Mouse (Mus musculus) testis, postnatal 14 days (tissue): ENCODE measurements around the gene Clcnka.

Source experiments
- DNase-seq: peaks from one replicate; pipeline ENCODE4 v3.0.0; 2021; ENCODE audit warnings: low spot score

Clcnka gene

DNA sequence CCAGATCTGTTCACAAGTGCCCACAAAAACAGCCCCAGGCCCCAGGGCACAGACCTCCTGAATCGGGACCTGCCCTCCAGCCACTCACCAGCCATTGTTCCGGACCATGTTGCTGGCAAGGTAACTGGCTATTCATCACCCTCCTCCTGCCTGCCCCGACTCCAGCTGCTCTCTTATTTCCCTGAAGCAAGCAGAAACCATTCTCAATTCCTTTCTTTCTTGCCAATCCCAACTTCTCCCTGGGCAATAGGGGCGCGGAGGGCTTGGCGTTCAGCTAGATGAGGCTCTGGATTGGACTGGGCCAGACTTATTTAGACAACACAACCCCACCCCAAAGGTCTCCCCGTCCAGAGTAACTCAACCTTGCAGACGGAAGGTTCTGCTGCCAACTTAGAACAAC lies 18.9 kb downstream of the Clcnka start:
- DNase-seq: no peak

DNA sequence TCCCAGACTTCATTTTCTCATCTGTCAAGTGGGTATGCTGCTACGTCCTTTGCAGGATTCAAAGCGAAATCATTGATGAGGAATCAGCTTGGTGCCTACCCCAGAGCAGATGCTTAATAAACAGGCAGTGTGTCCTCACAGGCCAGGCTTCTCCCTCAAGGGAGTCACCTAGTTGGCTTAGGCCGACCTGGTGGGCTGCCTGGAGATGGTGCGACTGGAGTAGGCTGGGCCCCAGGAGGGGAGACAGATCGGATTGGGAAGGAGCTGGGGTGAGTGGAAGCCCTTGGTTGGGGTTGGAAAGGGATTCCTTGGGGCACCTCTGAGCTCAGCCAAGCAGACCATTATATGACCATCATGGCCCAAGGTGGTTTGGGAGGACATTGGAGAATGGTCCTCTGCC lies 26.1 kb downstream of the Clcnka start:
- DNase-seq: no peak

DNA sequence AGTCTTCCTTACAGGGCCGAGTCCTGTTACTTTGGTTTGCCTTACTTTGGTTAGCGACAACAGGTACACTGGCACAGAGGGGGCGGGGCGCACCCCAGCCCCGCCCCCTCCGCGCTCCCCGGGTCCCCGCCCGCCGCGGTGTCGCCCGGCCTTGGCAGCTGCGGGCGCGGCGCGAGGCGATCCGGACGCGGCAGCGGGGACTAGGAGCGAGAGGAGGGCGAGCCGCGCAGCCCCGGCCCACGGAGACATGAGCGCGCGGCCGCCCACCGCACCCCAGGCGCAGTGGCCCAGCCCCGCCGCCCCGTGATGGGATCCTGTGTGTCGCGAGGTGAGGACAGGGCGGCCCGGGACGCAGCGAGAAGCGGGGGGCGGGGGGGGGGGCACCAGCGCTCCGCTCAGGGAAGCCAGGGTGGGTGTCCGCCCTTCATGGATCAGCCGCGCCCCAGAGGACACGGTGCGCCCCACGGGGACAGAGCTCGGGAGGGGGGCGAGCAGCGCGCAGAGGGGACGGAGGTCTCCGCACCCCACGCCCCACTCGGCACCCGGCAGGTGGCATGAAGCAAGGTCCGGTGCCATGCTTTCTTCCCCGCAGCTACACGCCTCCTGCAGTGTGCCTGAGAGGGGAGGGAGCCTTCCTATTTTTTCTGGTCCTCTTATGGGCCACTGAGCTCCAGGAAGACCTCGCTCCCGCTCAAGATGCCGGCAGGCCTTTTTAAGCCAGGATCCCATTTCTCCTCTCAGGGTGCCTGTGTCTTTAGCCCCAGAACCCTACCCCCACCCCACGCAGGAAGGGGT lies 30.3 kb downstream of the Clcnka start, which contains the start of gene Fam131c:
Fam131c (plus strand) TSS at position 224 of the 795 bp plus-strand sequence.
- no peak for DNase-seq

DNA sequence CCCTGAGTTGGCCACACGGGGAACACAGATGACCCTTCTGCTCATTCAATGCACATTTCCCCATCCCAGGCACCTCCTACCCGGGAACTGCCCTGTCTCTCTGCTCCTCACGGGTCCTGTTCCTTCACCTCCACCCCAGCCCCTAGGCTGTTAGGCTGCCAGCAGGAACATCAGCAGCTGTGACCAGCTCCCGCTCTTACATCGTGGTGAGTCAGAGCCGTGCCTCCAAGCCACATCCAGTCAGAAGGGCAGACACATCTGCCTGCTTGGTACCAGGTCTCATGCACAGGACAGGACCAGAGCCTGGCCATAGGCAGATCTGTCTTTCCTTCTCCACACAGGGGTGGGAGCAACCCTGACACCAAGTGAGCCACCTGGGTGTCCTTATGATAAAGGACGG lies 32.6 kb downstream of the Clcnka start:
- no peak for DNase-seq

DNA sequence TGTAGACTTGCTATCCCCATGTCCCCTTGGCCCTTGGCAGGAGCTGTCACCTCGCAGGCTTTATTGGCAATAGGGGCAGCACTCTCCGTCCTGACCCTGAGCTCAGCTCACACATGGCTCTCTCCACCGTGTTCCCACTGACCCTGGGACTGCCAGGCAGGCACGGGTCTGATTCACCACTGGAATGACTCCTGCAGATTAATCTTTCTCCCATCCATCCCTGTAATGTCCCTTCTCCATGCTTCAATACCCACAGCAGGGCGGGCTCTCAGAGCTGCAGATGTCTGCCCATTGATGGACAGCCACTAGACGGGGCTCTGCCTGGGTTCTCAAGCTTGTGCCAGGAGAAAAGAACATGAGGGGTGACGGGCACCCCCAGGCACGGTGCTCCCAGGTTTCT lies 33.4 kb downstream of the Clcnka start:
- no peak for DNase-seq

DNA sequence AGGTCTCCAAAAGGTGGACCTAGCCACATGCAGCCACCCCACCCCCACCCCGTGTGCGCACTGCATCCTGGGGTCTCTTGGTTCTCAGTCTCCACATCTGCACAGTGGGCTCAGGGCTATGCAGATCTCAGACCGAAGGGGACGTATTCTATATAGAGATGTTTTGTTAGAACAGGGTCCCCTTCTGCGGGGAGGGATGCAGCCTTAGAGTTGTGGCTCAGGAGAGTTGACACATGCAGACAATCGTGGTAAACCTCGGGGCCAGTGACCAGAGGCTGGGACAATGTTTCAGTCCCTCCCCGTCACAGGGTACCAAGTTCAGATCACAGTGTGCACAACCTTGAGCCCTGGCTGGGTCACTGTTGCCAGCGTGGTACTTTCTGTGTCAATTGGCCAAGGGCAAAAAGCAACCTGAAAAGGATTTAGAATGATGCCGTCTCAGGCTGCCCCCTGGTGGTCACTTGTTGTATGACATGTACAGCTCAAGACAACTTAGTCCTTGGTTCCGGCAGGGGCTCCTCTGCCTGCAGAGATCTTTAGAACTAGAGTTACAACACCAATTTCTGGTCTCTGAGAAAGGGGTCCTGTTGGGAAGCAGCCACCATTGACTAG lies 35.5 kb downstream of the Clcnka start:
- peak; percentile 54 for DNase-seq

DNA sequence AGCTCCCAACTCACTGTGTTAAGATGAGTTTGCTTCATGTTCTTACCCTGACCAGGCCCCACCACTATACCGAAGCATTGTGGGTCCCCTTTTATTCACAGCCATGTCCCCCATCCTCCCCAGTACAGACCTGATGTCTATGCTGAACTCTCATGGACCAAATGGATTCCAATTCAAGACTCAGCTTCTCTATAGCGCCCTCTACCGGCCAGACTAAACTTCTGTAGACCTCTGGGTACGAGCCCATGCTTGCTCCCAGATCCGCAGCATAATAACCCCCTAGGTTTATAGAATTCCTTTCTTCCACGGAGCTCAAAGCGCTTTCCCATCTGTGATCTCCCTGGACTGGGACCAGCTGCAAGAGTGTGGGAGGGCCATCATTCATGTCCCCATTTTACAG lies 37.7 kb downstream of the Clcnka start:
- DNase-seq: no peak

DNA sequence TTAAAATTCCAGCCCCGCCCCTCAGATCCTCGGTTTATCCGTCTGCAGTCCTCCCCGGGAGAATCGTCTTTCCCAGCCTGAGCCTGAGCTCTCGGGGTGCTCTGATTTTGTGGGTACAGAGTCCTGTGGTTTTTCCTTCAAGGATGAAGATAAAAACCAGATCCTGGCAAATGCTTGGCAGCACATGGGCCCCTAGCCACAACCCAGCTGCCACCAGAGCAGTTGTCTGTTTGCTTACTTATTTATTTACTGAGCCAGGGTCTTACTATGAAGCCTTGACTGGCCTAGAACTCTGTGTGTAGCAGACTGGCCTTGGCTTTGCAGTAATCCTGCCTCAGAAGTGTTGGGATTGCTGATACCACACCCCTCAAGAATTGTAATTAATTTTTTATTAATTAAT lies 39.3 kb downstream of the Clcnka start:
- no peak for DNase-seq

DNA sequence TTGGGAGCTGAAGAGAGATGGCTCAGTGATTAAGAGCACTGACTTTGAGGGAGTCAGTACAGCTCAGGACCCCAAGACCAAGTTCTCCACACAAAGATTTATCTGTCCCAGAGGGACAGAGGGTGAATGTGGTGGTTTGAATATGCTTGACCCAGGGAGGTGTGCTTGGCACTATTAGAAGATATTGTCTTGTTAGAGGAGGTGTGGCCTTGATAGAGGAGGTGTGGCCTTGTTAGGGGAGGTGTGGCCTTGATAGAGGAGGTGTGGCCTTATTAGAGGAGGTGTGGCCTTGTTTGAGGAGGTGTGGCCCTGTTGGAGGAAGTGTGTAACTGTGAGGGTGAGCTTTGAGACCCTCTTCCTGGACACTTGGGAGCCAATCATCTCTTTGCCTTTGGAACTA lies 40.7 kb downstream of the Clcnka start:
- DNase-seq: no peak

DNA sequence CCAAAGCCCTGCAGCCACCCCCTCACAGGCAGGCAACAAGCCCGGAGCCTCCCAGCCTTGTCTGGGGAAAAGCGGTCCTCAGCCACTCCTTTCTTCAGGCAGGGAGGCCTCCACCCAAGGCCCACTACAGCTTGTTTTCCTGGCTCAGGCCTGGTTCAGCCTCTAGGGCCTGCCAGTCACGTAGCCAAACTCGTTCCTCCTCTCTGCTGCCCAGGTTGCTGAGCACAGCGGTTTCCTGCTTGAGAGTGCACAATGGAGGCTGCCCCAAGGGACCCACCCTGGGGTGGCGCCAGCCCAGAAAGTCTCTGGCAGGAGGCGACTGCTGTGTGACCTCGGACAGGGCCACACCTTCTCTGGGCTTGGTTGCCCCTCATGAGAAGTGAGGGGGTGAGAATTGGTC lies 44.7 kb downstream of the Clcnka start:
- no peak for DNase-seq

DNA sequence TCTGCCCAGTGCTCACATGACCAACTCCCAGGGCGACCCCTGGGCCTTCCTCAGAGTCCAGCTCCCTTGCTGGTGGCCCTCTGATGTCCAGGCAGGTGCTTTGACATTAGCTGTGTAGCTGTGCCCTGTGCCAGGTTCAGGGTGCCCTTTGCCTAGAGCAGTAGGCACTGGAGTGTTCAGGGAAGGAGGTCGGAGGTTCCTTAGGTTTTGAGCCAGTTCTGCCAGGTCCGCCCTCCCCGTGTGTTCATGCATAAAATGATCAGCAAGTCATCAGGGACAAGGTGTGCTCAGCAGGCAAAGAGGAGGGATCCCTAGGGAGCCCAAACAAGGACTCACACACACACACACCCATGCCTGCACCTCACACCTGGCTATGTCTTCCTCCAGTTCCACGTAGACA lies 45.5 kb downstream of the Clcnka start:
- no peak for DNase-seq

DNA sequence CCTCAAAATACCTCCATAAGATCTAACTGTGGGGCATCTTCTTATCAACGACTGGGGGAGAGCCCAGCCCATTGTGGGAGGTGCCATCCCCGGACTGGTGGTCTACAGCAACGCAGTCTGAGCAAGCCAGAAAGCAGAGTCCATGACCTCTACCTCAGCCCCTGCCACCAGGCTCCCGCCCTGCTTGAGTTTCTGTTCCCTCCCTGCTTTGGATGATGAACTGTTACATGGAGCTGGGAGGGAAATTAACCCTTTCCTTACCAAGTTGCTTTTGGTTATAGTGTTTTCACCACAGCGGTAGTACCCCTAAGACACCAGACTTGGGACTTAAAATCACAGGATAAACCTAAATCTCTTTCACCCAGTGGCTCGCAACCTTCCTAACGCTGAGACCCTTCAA lies 46.6 kb downstream of the Clcnka start:
- DNase-seq: no peak

DNA sequence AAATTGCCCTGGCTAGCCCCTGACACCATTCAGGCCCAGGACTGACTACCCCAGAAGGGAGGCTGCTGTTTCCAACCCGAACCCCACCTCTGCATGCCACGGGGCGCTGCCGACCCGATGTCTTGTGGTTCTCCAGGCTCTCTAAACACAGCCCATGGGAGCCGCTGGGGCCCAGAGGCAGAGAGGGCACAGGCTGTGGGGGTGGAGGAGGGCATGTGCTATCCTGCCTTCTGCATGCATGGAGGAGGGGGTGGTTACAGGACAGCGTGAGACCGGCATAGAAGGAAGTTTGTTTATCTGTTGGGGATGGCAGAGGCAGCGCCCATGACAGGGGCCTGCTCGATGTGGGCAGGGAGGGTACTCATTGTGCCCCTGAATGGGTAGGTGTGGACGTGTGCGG lies 48.5 kb downstream of the Clcnka start:
- DNase-seq: no peak

DNA sequence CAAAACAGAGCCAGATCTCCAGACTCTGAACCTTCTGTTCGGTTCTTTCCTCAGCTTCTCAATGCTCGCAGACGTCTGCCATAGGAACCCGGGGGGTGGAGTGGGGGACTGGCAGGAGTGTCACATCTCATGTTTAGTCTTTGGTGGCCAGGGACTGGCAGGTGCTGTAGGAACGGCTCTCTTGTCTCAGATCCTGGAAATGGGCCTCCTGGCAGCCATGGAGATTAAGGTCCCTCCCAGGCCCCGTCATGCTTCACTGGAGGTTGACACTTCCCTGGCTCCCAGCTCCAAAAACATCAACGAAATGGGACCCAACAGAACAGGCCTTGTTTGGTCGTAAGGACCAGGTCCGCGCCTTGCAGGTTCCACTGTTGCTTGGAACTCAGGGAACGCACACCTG lies 49.9 kb downstream of the Clcnka start:
- no peak for DNase-seq

DNA sequence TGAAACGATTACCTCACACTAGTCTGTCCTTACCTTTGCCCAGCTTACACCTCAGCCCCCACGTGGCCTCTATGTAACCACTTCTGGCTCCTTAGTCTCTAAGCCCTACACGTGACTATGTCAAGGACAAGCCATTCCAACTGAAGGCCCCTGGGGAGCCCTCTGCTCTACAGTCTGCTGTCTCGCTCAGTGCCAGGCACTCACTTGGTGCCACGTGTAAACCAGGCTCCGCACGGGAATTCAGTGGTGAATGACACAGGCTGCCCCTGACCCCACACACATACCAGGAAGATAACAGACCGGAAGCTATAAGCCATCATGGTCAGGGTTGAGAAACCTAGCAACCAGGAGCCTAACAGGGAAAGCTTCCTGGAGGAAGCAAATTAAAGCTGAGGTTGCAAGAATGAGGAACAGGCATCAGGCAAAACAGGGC lies 51.1 kb downstream of the Clcnka start:
- no peak for DNase-seq

DNA sequence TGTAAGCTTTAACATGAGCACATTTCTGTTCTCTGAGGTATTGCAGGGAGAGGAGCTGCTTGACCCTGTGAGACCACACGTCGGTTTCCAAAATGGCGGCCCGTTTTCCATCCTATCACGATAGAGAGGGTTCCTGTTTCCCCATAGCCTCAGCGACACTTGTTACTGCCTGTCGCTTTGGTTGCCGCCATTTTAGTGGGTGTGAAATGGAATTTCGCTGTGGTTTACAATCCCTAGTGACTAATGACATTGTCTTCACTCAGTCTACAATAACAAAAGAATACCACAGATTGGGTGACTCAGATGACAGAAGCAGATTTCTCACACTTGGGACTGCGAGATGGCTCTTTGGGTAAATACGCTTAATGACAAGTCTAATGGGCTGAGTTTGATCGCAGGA lies 53.3 kb downstream of the Clcnka start:
- no peak for DNase-seq

DNA sequence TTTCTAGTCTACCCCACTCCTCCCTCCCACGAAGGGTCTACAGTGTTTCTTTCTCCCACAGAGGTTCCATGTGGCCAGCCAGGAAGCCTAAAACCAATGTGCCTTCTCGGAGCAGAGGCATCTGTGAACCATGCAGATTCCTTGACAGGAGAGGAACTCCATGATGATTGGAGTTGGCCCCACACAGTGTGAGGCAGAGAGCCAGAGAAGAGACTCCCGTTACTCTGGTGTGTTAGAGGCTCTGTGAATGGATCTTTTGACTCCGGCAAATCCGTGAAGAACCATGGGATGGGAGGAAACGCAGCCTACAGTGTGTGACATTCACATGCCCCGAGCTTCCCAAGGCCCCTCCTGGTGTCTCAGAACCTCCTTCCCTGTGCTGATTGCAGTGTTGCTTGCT lies 55.0 kb downstream of the Clcnka start:
- DNase-seq: no peak

DNA sequence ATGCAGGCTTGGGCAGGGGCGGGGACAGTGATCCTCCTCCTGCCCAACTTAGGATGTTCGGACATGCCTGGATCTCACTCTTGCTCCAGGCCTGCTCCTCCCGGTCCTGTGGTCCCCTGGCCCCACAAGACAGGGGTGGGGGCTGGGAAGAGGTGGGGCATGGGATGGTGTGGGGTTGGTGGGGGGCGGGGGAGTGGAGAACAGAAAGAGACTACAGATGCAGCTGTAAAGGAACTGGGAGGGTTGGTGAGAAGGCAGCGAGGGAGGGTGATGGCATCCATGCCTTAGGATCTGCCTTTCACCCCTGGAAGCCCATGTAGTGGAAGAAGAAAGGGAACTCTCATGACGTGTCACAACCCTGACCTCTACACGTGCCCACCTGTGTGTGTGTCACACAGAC lies 57.0 kb downstream of the Clcnka start:
- DNase-seq: no peak

DNA sequence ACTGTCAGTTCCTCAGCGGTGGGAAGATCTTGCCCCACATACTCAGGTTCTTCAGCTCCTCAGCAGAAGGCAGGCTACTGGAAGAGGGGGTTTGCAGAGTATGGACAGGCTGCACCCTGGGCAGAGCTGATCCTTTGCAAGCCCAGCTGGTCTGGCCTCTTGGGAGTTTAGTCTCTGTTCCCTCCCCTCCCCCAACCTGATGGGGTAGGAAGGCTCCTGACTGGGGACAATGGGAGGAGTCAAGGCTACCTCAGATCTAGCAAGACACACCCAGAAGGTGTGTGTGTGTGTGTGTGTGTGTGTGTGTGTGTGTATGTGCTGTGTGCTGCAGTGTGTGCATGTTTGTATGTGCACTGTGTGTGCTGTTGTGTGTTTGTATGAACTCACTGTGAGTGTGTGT lies 59.7 kb downstream of the Clcnka start:
- no peak for DNase-seq

DNA sequence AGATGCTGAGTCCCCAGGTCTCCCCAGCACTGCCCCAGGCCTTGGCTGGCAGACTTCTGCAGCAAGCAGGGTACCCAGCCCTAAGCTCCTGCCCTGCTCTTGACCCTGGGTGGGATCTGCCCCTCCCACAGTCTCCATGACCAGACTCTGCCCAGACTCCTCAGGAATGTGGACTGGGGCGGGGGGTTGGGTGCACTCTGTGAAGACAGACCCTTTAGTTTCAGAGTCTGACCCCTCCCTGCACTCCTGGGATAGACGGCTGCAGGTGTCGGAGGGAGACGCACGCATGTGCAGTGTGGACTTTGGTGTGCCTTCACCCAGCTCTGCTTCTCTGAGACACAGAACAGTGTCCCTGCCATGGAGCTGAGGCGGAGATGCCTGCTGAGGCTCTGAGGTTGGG lies 60.5 kb downstream of the Clcnka start:
- no peak for DNase-seq

DNA sequence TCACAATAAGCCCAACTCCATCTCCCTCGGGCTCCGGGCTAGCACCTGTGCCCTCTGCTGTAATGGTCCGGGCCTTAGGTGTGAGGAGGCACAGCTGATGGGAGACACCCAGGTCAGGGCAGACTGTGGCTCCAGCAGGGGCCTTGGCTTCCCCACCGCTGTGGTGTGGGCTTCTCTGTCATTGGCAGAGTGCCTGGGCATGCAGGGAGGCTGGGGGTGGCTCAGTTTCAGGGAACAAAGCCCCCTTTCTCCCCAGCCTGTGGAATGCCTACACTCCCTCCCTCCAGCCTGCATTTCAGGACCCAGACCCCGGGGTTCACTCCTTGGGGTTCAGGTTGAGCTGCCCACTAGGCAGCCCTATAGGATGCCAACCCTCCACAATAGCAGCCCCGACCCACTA lies 62.3 kb downstream of the Clcnka start:
- no peak for DNase-seq

DNA sequence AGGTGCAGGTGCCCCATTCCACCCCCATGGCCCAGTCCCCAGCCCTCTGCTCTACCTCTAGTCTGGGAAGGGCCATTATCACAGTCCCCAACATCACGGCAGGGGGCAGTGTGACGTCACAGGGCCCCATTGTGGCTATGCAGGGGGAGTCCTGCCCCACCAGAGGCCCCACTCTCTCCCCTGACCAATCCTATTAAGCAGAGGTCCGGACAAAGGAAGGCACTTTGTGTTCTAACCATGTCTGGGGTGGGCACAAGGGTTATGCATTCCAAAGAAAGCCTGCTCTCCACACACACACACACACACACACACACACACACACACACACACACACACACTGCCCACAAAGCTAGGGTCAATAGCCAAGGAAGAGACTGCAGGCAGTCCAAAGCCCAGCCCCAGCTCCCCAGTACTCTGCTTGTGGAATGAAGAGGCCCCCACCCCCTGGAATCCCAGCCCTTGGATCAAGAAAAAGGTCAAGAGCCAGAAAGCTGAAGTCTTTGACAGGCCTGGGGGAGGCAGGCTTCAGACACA lies 63.2 kb downstream of the Clcnka start:
- DNase-seq: no peak

DNA sequence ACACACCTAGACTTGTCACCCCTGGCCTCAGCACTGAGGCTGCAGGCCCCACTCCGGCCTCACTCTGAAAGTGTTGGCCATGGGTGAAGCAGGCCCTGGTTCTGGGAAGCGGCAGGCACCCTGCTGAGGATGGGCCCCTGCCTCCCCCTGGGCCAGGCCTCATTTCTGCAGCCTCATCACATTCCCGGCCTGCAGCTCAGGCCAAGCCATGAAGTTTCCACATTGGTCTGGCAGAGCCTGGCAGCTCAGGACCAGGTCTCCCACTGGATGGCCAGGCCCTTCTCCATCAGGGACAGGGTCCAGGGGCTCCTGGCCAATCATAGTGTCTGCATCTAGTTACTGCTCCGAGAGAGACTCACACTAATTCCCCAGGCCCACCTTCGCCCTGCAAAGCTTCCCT lies 63.8 kb downstream of the Clcnka start:
- no peak for DNase-seq
